Mouse (Mus musculus): ENCODE measurements around the gene Tcta. TPM values are rescaled to one million over a fixed set of nuclear protein-coding genes. Genes with fewer than 3 reads are reported as not detected.
"Not testable (repeated sequence)": the region's sequence is repeated elsewhere in the genome, so short reads cannot be mapped to it uniquely, and the experiment has no call there.

Tcta gene
- polyA plus RNA-seq, 1 experiment from 2014 or later: 38.0 TPM

GRCm38 (mm10) chr9:108278697-108279450 lies 27.1 kb downstream of the Tcta start:
- Histone ChIP-seq H3K9me3 (ENCODE audit: control insufficient read depth, low read length) (no peaks in the 10 kb centered on the region), H3K4me1 (replicated peaks; ENCODE audit: control insufficient read depth, insufficient read depth, low read length) (peaks cover 18% of the 10 kb centered on the region)
- no peak for ATAC-seq (ENCODE audit: low read depth)

GRCm38 (mm10) chr9:108275331-108275659 lies 30.7 kb downstream of the Tcta start:
- Histone ChIP-seq H3K4me1 (replicated peaks; ENCODE audit: control insufficient read depth, insufficient read depth, low read length) (peaks cover 30% of the 10 kb centered on the region), H3K9me3 (ENCODE audit: control insufficient read depth, low read length) (no peaks in the 10 kb centered on the region), H3K36me3 (ENCODE audit: control insufficient read depth, insufficient read depth, low read length) (no peaks in the 10 kb centered on the region), H3K4me3 (ENCODE audit: low read length) (no peak overlapping the region), H3K4me2 (ENCODE audit: low read depth, low read length) (no peak overlapping the region), H3K27ac (ENCODE audit: low read length) (peak overlapping the region; percentile 70), H3K27me3 (ENCODE audit: control insufficient read depth, insufficient read depth, low read depth, low read length) (no peaks in the 10 kb centered on the region), H3K9ac (ENCODE audit: low read length) (no peak overlapping the region)
- ATAC-seq (ENCODE audit: low read depth): peak; percentile 70
- 10% methylated on average over 6 of the region's 6 CpGs for WGBS

More at GRCm38 (mm10) chr9:108278697-108279450, 27.1 kb downstream of the Tcta start:
- Histone ChIP-seq H3K27ac (ENCODE audit: low read length) (no peak overlapping the region), H3K4me3 (ENCODE audit: low read length) (no peak overlapping the region), H3K27me3 (ENCODE audit: control insufficient read depth, insufficient read depth, low read depth, low read length) (no peaks in the 10 kb centered on the region), H3K9ac (ENCODE audit: low read length) (no peak overlapping the region), H3K4me2 (ENCODE audit: low read depth, low read length) (no peak overlapping the region), H3K36me3 (ENCODE audit: control insufficient read depth, insufficient read depth, low read length) (no peaks in the 10 kb centered on the region)
- 63% methylated on average over 10 of the region's 10 CpGs for WGBS

- Histone ChIP-seq H3K27ac (ENCODE audit: low read length) (peak overlapping the region; percentile 70), H3K9me3 (ENCODE audit: control insufficient read depth, low read length) (no peaks in the 10 kb centered on the region), H3K4me1 (replicated peaks; ENCODE audit: control insufficient read depth, insufficient read depth, low read length) (peaks cover 26% of the 10 kb centered on the region), H3K4me2 (ENCODE audit: low read depth, low read length) (no peak overlapping the region), H3K9ac (ENCODE audit: low read length) (no peak overlapping the region), H3K4me3 (ENCODE audit: low read length) (no peak overlapping the region), H3K27me3 (ENCODE audit: control insufficient read depth, insufficient read depth, low read depth, low read length) (no peaks in the 10 kb centered on the region), H3K36me3 (ENCODE audit: control insufficient read depth, insufficient read depth, low read length) (no peaks in the 10 kb centered on the region)
- ATAC-seq (ENCODE audit: low read depth): no peak
- WGBS: 60% methylated on average over 5 of the region's 5 CpGs
Observed at GRCm38 (mm10) chr9:108274476-108275330, 31.3 kb downstream of the Tcta start.

DNA sequence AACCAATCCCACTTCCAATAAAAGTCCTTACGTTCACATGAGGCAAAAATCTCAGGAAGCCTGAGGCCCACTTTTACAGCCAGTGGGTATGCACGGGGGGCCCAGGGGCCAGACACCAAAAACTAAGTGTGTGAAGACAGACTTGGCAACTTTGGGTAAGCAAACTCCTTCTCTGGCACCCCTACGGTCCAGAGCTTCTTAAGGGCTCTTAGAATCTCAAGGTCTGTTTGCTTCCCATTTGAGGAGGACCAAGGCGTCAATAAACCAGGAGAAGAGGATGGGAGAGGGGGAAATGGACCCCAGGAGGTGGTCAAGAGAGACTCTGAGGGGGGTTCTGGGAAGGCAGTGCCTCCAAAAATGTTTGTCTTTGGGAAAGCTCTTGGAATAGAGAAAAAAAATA lies 32.5 kb downstream of the Tcta start:
- Histone ChIP-seq H3K27ac (ENCODE audit: low read length) (peak overlapping the region; percentile 70), H3K36me3 (ENCODE audit: control insufficient read depth, insufficient read depth, low read length) (no peaks in the 10 kb centered on the region), H3K4me2 (ENCODE audit: low read depth, low read length) (no peak overlapping the region), H3K9ac (ENCODE audit: low read length) (no peak overlapping the region), H3K4me3 (ENCODE audit: low read length) (no peak overlapping the region), H3K27me3 (ENCODE audit: control insufficient read depth, insufficient read depth, low read depth, low read length) (no peaks in the 10 kb centered on the region), H3K4me1 (replicated peaks; ENCODE audit: control insufficient read depth, insufficient read depth, low read length) (peaks cover 26% of the 10 kb centered on the region), H3K9me3 (ENCODE audit: control insufficient read depth, low read length) (no peaks in the 10 kb centered on the region)
- ATAC-seq (ENCODE audit: low read depth): peak; percentile 40; the same call in 1 of the 2 replicates
- 31% methylated on average over 4 of the region's 4 CpGs for WGBS

DNA sequence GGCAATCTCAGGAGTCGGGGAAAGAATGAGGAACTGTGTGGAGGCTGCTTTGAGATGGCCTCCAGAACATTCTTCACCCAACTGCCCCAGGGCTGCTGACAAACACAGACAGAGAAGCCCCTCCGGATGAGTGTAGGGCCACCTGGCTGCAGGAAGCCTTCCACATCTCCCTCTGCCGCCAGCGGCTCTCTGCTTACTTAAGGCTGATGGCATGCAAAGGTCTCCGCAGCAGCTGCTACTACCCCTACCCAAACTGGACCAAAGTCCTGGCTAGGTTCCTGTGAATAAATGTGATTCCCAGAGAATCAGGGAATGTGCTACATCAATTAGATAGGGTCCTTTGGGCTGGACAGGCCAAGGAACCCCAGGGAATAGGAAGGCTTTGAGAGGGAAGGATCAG lies 33.3 kb downstream of the Tcta start:
- 44% methylated on average over 5 of the region's 5 CpGs for WGBS
- peak overlapping the region; percentile 70 for H3K27ac ChIP-seq (ENCODE audit: low read length)
- H3K9me3 ChIP-seq (ENCODE audit: control insufficient read depth, low read length): no peaks in the 10 kb centered on the region
- no peak overlapping the region for H3K4me3 ChIP-seq (ENCODE audit: low read length)
- no peaks in the 10 kb centered on the region for H3K27me3 ChIP-seq (ENCODE audit: control insufficient read depth, insufficient read depth, low read depth, low read length)
- peaks cover 27% of the 10 kb centered on the region for H3K4me1 ChIP-seq (replicated peaks; ENCODE audit: control insufficient read depth, insufficient read depth, low read length)
- no peak overlapping the region for H3K4me2 ChIP-seq (ENCODE audit: low read depth, low read length)
- H3K36me3 ChIP-seq (ENCODE audit: control insufficient read depth, insufficient read depth, low read length): no peaks in the 10 kb centered on the region
- no peak overlapping the region for H3K9ac ChIP-seq (ENCODE audit: low read length)
- ATAC-seq (ENCODE audit: low read depth): 0 out of 2 replicates have a peak, but pooled peaks have one; percentile 9

GRCm38 (mm10) chr9:108271941-108272340 lies 34.0 kb downstream of the Tcta start:
- no peak overlapping the region for H3K4me3 ChIP-seq (ENCODE audit: low read length)
- 10% methylated on average over 2 of the region's 2 CpGs for WGBS
- no peaks in the 10 kb centered on the region for H3K9me3 ChIP-seq (ENCODE audit: control insufficient read depth, low read length)
- no peak overlapping the region for H3K4me2 ChIP-seq (ENCODE audit: low read depth, low read length)
- H3K27ac ChIP-seq (ENCODE audit: low read length): no peak overlapping the region; the same call in 1 of the 2 replicates
- no peaks in the 10 kb centered on the region for H3K27me3 ChIP-seq (ENCODE audit: control insufficient read depth, insufficient read depth, low read depth, low read length)
- no peak overlapping the region for H3K9ac ChIP-seq (ENCODE audit: low read length)
- ATAC-seq (ENCODE audit: low read depth): no peak
- no peaks in the 10 kb centered on the region for H3K36me3 ChIP-seq (ENCODE audit: control insufficient read depth, insufficient read depth, low read length)
- peaks cover 32% of the 10 kb centered on the region for H3K4me1 ChIP-seq (replicated peaks; ENCODE audit: control insufficient read depth, insufficient read depth, low read length)

- not testable (repeated sequence) for H3K9ac ChIP-seq (ENCODE audit: low read length); H3K9me3 ChIP-seq (ENCODE audit: control insufficient read depth, low read length); H3K27me3 ChIP-seq (ENCODE audit: control insufficient read depth, insufficient read depth, low read depth, low read length); H3K27ac ChIP-seq (ENCODE audit: low read length); ATAC-seq (ENCODE audit: low read depth); H3K4me2 ChIP-seq (ENCODE audit: low read depth, low read length); H3K4me3 ChIP-seq (ENCODE audit: low read length); H3K36me3 ChIP-seq (ENCODE audit: control insufficient read depth, insufficient read depth, low read length)
- WGBS: 75% methylated on average over 6 of the region's 7 CpGs
- H3K4me1 ChIP-seq (replicated peaks; ENCODE audit: control insufficient read depth, insufficient read depth, low read length): peaks cover 38% of the 10 kb centered on the region
Observed at GRCm38 (mm10) chr9:108268701-108269100, 37.3 kb downstream of the Tcta start.

- H3K27me3 ChIP-seq (ENCODE audit: control insufficient read depth, insufficient read depth, low read depth, low read length): no peaks in the 10 kb centered on the region
- no peak overlapping the region for H3K9ac ChIP-seq (ENCODE audit: low read length)
- no peak for ATAC-seq (ENCODE audit: low read depth)
- 43% methylated on average over 7 of the region's 7 CpGs for WGBS
- H3K27ac ChIP-seq (ENCODE audit: low read length): peak overlapping the region; percentile 51
- no peak overlapping the region for H3K4me3 ChIP-seq (ENCODE audit: low read length)
- no peak overlapping the region for H3K4me2 ChIP-seq (ENCODE audit: low read depth, low read length)
- H3K36me3 ChIP-seq (ENCODE audit: control insufficient read depth, insufficient read depth, low read length): no peaks in the 10 kb centered on the region
- no peaks in the 10 kb centered on the region for H3K9me3 ChIP-seq (ENCODE audit: control insufficient read depth, low read length)
- H3K4me1 ChIP-seq (replicated peaks; ENCODE audit: control insufficient read depth, insufficient read depth, low read length): peaks cover 32% of the 10 kb centered on the region
Observed at GRCm38 (mm10) chr9:108267691-108268090, 38.3 kb downstream of the Tcta start.

GRCm38 (mm10) chr9:108266261-108266935 lies 39.6 kb downstream of the Tcta start:
- H3K4me3 ChIP-seq (ENCODE audit: low read length): no peak overlapping the region
- no peak overlapping the region for H3K9ac ChIP-seq (ENCODE audit: low read length)
- peaks cover 30% of the 10 kb centered on the region for H3K4me1 ChIP-seq (replicated peaks; ENCODE audit: control insufficient read depth, insufficient read depth, low read length)
- ATAC-seq (ENCODE audit: low read depth): no peak
- H3K9me3 ChIP-seq (ENCODE audit: control insufficient read depth, low read length): no peaks in the 10 kb centered on the region
- H3K27ac ChIP-seq (ENCODE audit: low read length): peak overlapping the region; percentile 3; the same call in 1 of the 2 replicates
- H3K4me2 ChIP-seq (ENCODE audit: low read depth, low read length): no peak overlapping the region
- 35% methylated on average over 10 of the region's 10 CpGs for WGBS
- no peaks in the 10 kb centered on the region for H3K27me3 ChIP-seq (ENCODE audit: control insufficient read depth, insufficient read depth, low read depth, low read length)
- H3K36me3 ChIP-seq (ENCODE audit: control insufficient read depth, insufficient read depth, low read length): no peaks in the 10 kb centered on the region
